Mouse (Mus musculus) G1E (cell line): ENCODE data around the gene Golga2. TPM values are rescaled to one million over a fixed set of nuclear protein-coding genes. Genes with fewer than 3 reads are reported as not detected.

ENCODE experiments used
- ATAC-seq: 2 replicates; pipeline ENCODE4 v1.8.0; 2016; ENCODE audit warnings: mild to moderate bottlenecking; ENCODE audit not compliant: insufficient number of reproducible peaks, poor library complexity, low FRiP score, severe bottlenecking; ENCODE audit errors: extremely low read depth
- DNase-seq: peaks from one replicate; pipeline ENCODE4 v3.0.0; 2012; ENCODE audit warnings: low spot score
- H3K27me3 ChIP-seq: 2 replicates; pipeline ENCODE4 v1.6.1; 2012; ENCODE audit warnings: mild to moderate bottlenecking, low read length, inconsistent platforms; ENCODE audit not compliant: insufficient read depth
- H3K36me3 ChIP-seq: replicated peaks from 2 replicates; pipeline ENCODE3; 2012; ENCODE audit warnings: mild to moderate bottlenecking, inconsistent platforms
- H3K4me1 ChIP-seq: 2 replicates; pipeline ENCODE4 v1.6.1; 2012; ENCODE audit warnings: low read depth, low read length, inconsistent platforms, mixed read lengths; ENCODE audit not compliant: insufficient read depth
- H3K4me3 ChIP-seq: 2 replicates; pipeline ENCODE4 v1.5.1; 2012; ENCODE audit warnings: low read depth, mild to moderate bottlenecking, inconsistent platforms, low read length, moderate library complexity, mixed read lengths
- H3K9me3 ChIP-seq: replicated peaks from 2 replicates; pipeline ENCODE4 v1.6.1; 2012; ENCODE audit warnings: inconsistent platforms
- CTCF ChIP-seq: IDR thresholded peaks from 2 replicates; pipeline ENCODE4 v1.5.1; 2012; ENCODE audit warnings: low read depth, low read length, inconsistent platforms, mixed read lengths
- GATA1 ChIP-seq: IDR thresholded peaks from 2 replicates; pipeline ENCODE4 v1.6.1; 2012; ENCODE audit warnings: borderline replicate concordance, low read length, inconsistent platforms, mixed read lengths
- GATA2 ChIP-seq: IDR thresholded peaks from 2 replicates; pipeline ENCODE4 v1.6.1; 2012; ENCODE audit warnings: low read depth, low read length, inconsistent platforms, borderline replicate concordance
- POLR2AphosphoS5 ChIP-seq: IDR thresholded peaks from 2 replicates; pipeline ENCODE4 v1.6.1; 2012; ENCODE audit warnings: low read depth, low read length, inconsistent platforms; ENCODE audit not compliant: insufficient replicate concordance
- TAL1 ChIP-seq: conservative IDR thresholded peaks from 2 replicates; pipeline ENCODE4 v1.6.1; 2012; ENCODE audit warnings: low read depth, low read length, inconsistent platforms, mixed read lengths
- polyA plus RNA-seq: library from polyadenylated mRNA; stranded (reverse); fragments of >175 nt; gene quantifications from 2 replicates; pipeline ENCODE4 v1.2.3, GENCODE M21; 2012
- total RNA-seq, 2 experiments: library from RNA; stranded (forward) in 1 of 2; stranded (reverse) in 1 of 2; fragments of 200-1000 nt in 1 of 2; fragments of >200 nt in 1 of 2; fragmentation: Nextera tagmentation in 1 of 2; gene quantifications; 2 replicates each; pipeline ENCODE4 v1.2.3; 2014 to 2017

Gene Golga2
- total and polyA plus RNA-seq, 3 experiments, result 24.3 to 35.6 (median 24.5) TPM

- ATAC-seq, result no peak
- H3K36me3 ChIP-seq, result peaks cover 6% of the 10 kb centered on the region
- peaks cover 64% of the 10 kb centered on the region for H3K27me3 ChIP-seq
- no peak for DNase-seq
- peaks cover 25% of the 10 kb centered on the region for H3K4me1 ChIP-seq
- H3K4me3 ChIP-seq, result no peak overlapping the region; the same call in 1 of the 2 replicates
- no peak for TF ChIP-seq CTCF
- TF ChIP-seq TAL1, result no peak
- TF ChIP-seq POLR2AphosphoS5, result no peak
- no peak for TF ChIP-seq GATA1
- TF ChIP-seq GATA2, result no peak
- H3K9me3 ChIP-seq, result no peaks in the 10 kb centered on the region
These were observed 27.6 kb downstream of the Golga2 start for GRCm38 (mm10) chr2:32314831-32315230.

- ATAC-seq, result no peak
- no peak overlapping the region for H3K4me3 ChIP-seq
- H3K27me3 ChIP-seq, result peaks cover 67% of the 10 kb centered on the region
- peaks cover 25% of the 10 kb centered on the region for H3K4me1 ChIP-seq
- TF ChIP-seq GATA1, result no peak
- DNase-seq, result no peak
- H3K36me3 ChIP-seq, result no peaks in the 10 kb centered on the region
- H3K9me3 ChIP-seq, result no peaks in the 10 kb centered on the region
These were observed 28.6 kb downstream of the Golga2 start for GRCm38 (mm10) chr2:32315751-32316150.

GRCm38 (mm10) chr2:32316887-32317656 lies 29.9 kb downstream of the Golga2 start:
- Histone ChIP-seq H3K4me1 (peaks cover 13% of the 10 kb centered on the region), H3K4me3 (no peak overlapping the region), H3K27me3 (peaks cover 66% of the 10 kb centered on the region), H3K9me3 (no peaks in the 10 kb centered on the region), H3K36me3 (no peaks in the 10 kb centered on the region)
- no peak for TF ChIP-seq CTCF
- TF ChIP-seq GATA2, result no peak
- ATAC-seq (no peak), DNase-seq (no peak)

GRCm38 (mm10) chr2:32317791-32318417 lies 30.7 kb downstream of the Golga2 start:
- Histone ChIP-seq H3K27me3 (peaks cover 64% of the 10 kb centered on the region), H3K4me1 (peaks cover 8% of the 10 kb centered on the region), H3K9me3 (no peaks in the 10 kb centered on the region), H3K36me3 (no peaks in the 10 kb centered on the region), H3K4me3 (no peak overlapping the region)
- TF ChIP-seq POLR2AphosphoS5, result no peak
- no peak for TF ChIP-seq TAL1
- TF ChIP-seq GATA1, result no peak
- no peak for DNase-seq
- no peak for ATAC-seq

GRCm38 (mm10) chr2:32318709-32319585 lies 31.8 kb downstream of the Golga2 start:
- H3K4me3 ChIP-seq, result no peak overlapping the region
- H3K9me3 ChIP-seq, result no peaks in the 10 kb centered on the region
- DNase-seq, result no peak
- no peak for ATAC-seq
- H3K4me1 ChIP-seq, result peaks cover 7% of the 10 kb centered on the region
- no peaks in the 10 kb centered on the region for H3K36me3 ChIP-seq
- H3K27me3 ChIP-seq, result peaks cover 61% of the 10 kb centered on the region
- TF ChIP-seq GATA1 (no peak), POLR2AphosphoS5 (no peak), GATA2 (no peak), CTCF (no peak), TAL1 (no peak)

- ATAC-seq (no peak), DNase-seq (no peak)
- no peaks in the 10 kb centered on the region for H3K36me3 ChIP-seq
- peaks cover 7% of the 10 kb centered on the region for H3K4me1 ChIP-seq
- peaks cover 59% of the 10 kb centered on the region for H3K27me3 ChIP-seq
- TF ChIP-seq GATA1 (no peak), TAL1 (no peak), GATA2 (no peak), POLR2AphosphoS5 (no peak), CTCF (no peak)
- no peak overlapping the region for H3K4me3 ChIP-seq
- no peaks in the 10 kb centered on the region for H3K9me3 ChIP-seq
These were observed 32.7 kb downstream of the Golga2 start for GRCm38 (mm10) chr2:32319586-32320580.
